Mouse (Mus musculus): ENCODE measurements at regions not wholly inside any gene's neighbourhood (a gene's known extent, or its start where the extent isn't known, plus 50 kb on each side); places are given as distances from the start of the nearest gene placed in this dataset.

DNA sequence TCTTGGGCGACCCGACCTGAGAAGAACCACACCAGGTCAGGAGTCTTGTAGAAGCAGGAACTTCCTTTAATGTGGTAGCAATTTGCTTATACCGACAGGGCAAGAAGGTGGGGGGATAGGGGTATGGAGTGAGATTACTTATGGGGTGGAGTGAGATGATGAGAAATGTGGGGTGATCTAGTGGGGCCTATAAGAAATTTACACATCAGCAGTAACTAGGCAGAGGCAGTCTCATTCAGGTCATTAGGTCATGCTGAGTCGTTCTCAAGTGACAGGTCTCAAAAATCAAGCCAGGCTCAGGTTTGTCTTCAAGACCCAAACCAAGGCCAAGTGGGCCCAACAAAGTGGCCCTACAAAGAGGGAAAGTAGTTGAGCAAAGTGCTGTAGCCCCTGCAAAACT lies 889.1 kb downstream of the 5730522E02Rik start:
- ATAC-seq: no peak
- H3K4me2 ChIP-seq: no peak overlapping the region
- H3K9ac ChIP-seq: no peak overlapping the region
- no peaks in the 10 kb centered on the region for H3K27me3 ChIP-seq (replicated peaks)
- H3K4me1 ChIP-seq: no peaks in the 10 kb centered on the region
- H3K27ac ChIP-seq: no peak overlapping the region
- 71% methylated on average over 4 of the region's 4 CpGs for WGBS (ENCODE audit: insufficient replicate concordance)
- H3K36me3 ChIP-seq: no peaks in the 10 kb centered on the region
- H3K4me3 ChIP-seq: no peak overlapping the region
- no peaks in the 10 kb centered on the region for H3K9me3 ChIP-seq (replicated peaks)

DNA sequence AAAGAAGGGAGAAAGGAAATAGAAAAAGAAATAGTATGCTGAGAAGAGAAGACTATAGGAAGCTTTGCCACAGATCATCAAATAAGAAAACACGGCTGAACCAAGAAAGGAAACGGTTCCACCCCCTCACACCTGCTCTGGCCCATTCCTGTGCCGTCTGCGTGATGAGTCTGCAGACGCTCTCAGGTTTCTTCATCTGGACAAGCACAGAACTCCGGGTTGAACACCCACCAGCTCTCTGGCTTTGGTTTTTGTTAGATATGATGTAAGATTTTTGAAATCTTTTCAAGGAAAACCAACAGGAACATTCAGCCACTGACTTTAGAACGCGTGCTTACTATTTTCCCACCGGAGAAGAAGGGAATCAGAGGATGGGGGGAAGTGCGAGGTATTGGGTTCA lies 895.9 kb downstream of the 5730522E02Rik start:
- H3K4me1 ChIP-seq: no peaks in the 10 kb centered on the region
- no peak overlapping the region for H3K4me3 ChIP-seq
- no peak overlapping the region for H3K4me2 ChIP-seq
- no peak overlapping the region for H3K9ac ChIP-seq
- H3K36me3 ChIP-seq: no peaks in the 10 kb centered on the region
- no peak for ATAC-seq
- no peaks in the 10 kb centered on the region for H3K9me3 ChIP-seq (replicated peaks)
- no peak overlapping the region for H3K27ac ChIP-seq
- 69% methylated on average over 10 of the region's 10 CpGs for WGBS (ENCODE audit: insufficient replicate concordance)
- no peaks in the 10 kb centered on the region for H3K27me3 ChIP-seq (replicated peaks)

DNA sequence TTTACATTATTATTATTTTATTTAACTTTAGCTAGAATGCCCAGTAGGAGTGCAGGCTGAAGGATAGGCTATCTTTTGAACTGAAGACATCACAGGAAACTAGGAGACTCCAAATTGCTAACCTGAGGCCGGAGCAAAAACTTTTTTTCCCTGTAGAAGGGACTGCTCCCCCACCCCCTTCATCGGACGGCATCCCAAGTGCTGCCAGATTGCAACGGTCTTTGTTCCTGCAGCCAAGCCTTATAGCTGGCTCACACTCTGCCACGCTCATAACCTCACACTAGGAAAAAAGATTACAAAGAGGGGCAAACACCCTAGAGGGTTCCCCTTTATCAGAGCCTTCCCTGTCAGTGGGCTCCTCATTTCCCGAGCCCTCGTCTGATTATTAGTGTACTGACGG lies 896.7 kb downstream of the 5730522E02Rik start:
- H3K27ac ChIP-seq: no peak overlapping the region
- no peak for ATAC-seq
- no peak overlapping the region for H3K4me3 ChIP-seq
- H3K36me3 ChIP-seq: no peaks in the 10 kb centered on the region
- H3K27me3 ChIP-seq (replicated peaks): no peaks in the 10 kb centered on the region
- no peaks in the 10 kb centered on the region for H3K4me1 ChIP-seq
- H3K4me2 ChIP-seq: no peak overlapping the region
- no peak overlapping the region for H3K9ac ChIP-seq
- 55% methylated on average over 8 of the region's 8 CpGs for WGBS (ENCODE audit: insufficient replicate concordance)
- H3K9me3 ChIP-seq (replicated peaks): no peaks in the 10 kb centered on the region

- no peak overlapping the region for H3K4me2 ChIP-seq
- no peak for ATAC-seq
These were observed 897.3 kb downstream of the 5730522E02Rik start for GRCm38 (mm10) chr11:25313308-25313707.

GRCm38 (mm10) chr11:25310754-25311153 lies 899.8 kb downstream of the 5730522E02Rik start:
- H3K9me3 ChIP-seq (replicated peaks): no peaks in the 10 kb centered on the region
- H3K36me3 ChIP-seq: no peaks in the 10 kb centered on the region
- H3K27ac ChIP-seq: no peak overlapping the region
- no peaks in the 10 kb centered on the region for H3K27me3 ChIP-seq (replicated peaks)
- ATAC-seq: no peak
- 22% methylated on average over 3 of the region's 3 CpGs for WGBS (ENCODE audit: insufficient replicate concordance)
- H3K4me1 ChIP-seq: no peaks in the 10 kb centered on the region
- H3K4me2 ChIP-seq: no peak overlapping the region
- H3K9ac ChIP-seq: no peak overlapping the region
- no peak overlapping the region for H3K4me3 ChIP-seq

More at GRCm38 (mm10) chr11:25313308-25313707, 897.3 kb downstream of the 5730522E02Rik start:
- Histone ChIP-seq H3K4me3 (no peak overlapping the region), H3K36me3 (no peaks in the 10 kb centered on the region), H3K4me1 (no peaks in the 10 kb centered on the region), H3K27ac (no peak overlapping the region), H3K9ac (no peak overlapping the region), H3K9me3 (replicated peaks) (no peaks in the 10 kb centered on the region), H3K27me3 (replicated peaks) (no peaks in the 10 kb centered on the region)
- WGBS (ENCODE audit: insufficient replicate concordance): 54% methylated on average over 4 of the region's 4 CpGs

DNA sequence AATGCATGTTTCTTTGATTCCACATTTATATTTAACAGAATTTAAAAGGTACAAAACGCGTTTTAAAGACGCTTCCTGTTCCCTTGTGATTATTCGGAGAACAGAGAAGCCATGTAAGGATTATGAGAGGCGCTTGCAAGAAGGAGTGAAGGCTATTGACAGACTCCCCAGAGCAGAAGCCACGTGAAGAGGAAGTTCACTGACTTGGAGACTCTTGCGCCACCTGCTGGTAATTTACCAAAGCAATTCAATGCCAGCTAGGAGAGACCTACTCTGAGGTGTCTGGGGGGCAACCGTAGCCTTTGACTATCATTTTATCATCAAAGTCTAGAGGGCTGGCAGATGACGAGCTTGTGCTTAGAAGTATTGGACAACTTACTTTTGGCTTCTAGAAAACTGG lies 909.4 kb downstream of the 5730522E02Rik start:
- Histone ChIP-seq H3K9me3 (replicated peaks) (no peaks in the 10 kb centered on the region), H3K4me2 (no peak overlapping the region), H3K4me1 (no peaks in the 10 kb centered on the region), H3K4me3 (no peak overlapping the region), H3K36me3 (no peaks in the 10 kb centered on the region), H3K27ac (no peak overlapping the region), H3K9ac (no peak overlapping the region), H3K27me3 (replicated peaks) (no peaks in the 10 kb centered on the region)
- ATAC-seq: no peak
- WGBS (ENCODE audit: insufficient replicate concordance): 13% methylated on average over 9 of the region's 9 CpGs

- Histone ChIP-seq H3K27me3 (replicated peaks) (no peaks in the 10 kb centered on the region), H3K36me3 (no peaks in the 10 kb centered on the region), H3K4me1 (no peaks in the 10 kb centered on the region), H3K9me3 (replicated peaks) (no peaks in the 10 kb centered on the region), H3K4me2 (no peak overlapping the region), H3K9ac (no peak overlapping the region), H3K27ac (no peak overlapping the region), H3K4me3 (no peak overlapping the region)
- no peak for ATAC-seq
- 55% methylated on average over 13 of the region's 13 CpGs for WGBS (ENCODE audit: insufficient replicate concordance)
These were observed 922.2 kb downstream of the 5730522E02Rik start for GRCm38 (mm10) chr11:25288346-25288745.

GRCm38 (mm10) chr11:25287458-25288247 lies 922.9 kb downstream of the 5730522E02Rik start:
- no peaks in the 10 kb centered on the region for H3K4me1 ChIP-seq
- no peaks in the 10 kb centered on the region for H3K9me3 ChIP-seq (replicated peaks)
- 71% methylated on average over 13 of the region's 13 CpGs for whole genome bisulfite sequencing (ENCODE audit: insufficient replicate concordance)
- H3K36me3 ChIP-seq: no peaks in the 10 kb centered on the region
- H3K4me2 ChIP-seq: no peak overlapping the region
- H3K27me3 ChIP-seq (replicated peaks): no peaks in the 10 kb centered on the region
- H3K27ac ChIP-seq: no peak overlapping the region
- H3K4me3 ChIP-seq: no peak overlapping the region
- no peak overlapping the region for H3K9ac ChIP-seq
- ATAC-seq: no peak

GRCm38 (mm10) chr11:25269936-25270540 lies 940.5 kb downstream of the 5730522E02Rik start:
- H3K27ac ChIP-seq: no peak overlapping the region
- no peak for ATAC-seq
- no peaks in the 10 kb centered on the region for H3K27me3 ChIP-seq (replicated peaks)
- H3K36me3 ChIP-seq: no peaks in the 10 kb centered on the region
- H3K4me2 ChIP-seq: no peak overlapping the region
- H3K4me1 ChIP-seq: no peaks in the 10 kb centered on the region
- H3K9me3 ChIP-seq (replicated peaks): no peaks in the 10 kb centered on the region
- H3K4me3 ChIP-seq: no peak overlapping the region
- H3K9ac ChIP-seq: no peak overlapping the region
- WGBS (ENCODE audit: insufficient replicate concordance): 31% methylated on average over 7 of the region's 7 CpGs

- 38% methylated on average over 4 of the region's 4 CpGs for WGBS (ENCODE audit: insufficient replicate concordance)
- no peak for ATAC-seq
- no peak overlapping the region for H3K4me3 ChIP-seq
These were observed 947.7 kb downstream of the 5730522E02Rik start for GRCm38 (mm10) chr11:25262906-25263305.

DNA sequence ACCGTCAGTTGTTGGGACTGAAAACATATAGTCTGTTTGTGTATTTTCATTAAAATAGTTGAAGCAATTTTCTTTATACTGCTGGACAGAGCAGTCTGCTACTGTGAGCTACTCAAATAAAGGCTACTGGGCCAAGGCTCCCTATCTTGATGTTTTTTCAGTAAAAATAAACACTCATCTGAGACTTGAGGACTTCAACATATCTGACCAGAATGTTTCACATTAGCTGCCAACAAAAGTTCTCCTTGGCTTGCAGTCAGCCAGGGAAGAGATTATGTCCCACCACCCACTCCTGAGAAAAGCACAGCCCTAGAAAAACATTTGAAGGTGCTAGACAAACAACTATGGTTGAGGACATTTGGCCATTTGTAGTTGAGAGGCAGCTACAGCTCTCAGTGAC lies 950.9 kb downstream of the 5730522E02Rik start:
- WGBS (ENCODE audit: insufficient replicate concordance): 48% methylated on average over 1 of the region's 1 CpGs
- Histone ChIP-seq H3K9me3 (replicated peaks) (no peaks in the 10 kb centered on the region), H3K27me3 (replicated peaks) (no peaks in the 10 kb centered on the region), H3K9ac (no peak overlapping the region), H3K4me2 (no peak overlapping the region), H3K27ac (no peak overlapping the region), H3K36me3 (no peaks in the 10 kb centered on the region), H3K4me3 (no peak overlapping the region), H3K4me1 (no peaks in the 10 kb centered on the region)
- no peak for ATAC-seq

More at GRCm38 (mm10) chr11:25262906-25263305, 947.7 kb downstream of the 5730522E02Rik start:
- Histone ChIP-seq H3K36me3 (no peaks in the 10 kb centered on the region), H3K4me1 (no peaks in the 10 kb centered on the region), H3K9me3 (replicated peaks) (no peaks in the 10 kb centered on the region), H3K27me3 (replicated peaks) (no peaks in the 10 kb centered on the region), H3K4me2 (no peak overlapping the region), H3K27ac (no peak overlapping the region), H3K9ac (no peak overlapping the region)

- WGBS (ENCODE audit: insufficient replicate concordance): 61% methylated on average over 4 of the region's 4 CpGs
- Histone ChIP-seq H3K27me3 (replicated peaks) (no peaks in the 10 kb centered on the region), H3K36me3 (no peaks in the 10 kb centered on the region), H3K9ac (no peak overlapping the region), H3K4me2 (no peak overlapping the region), H3K4me1 (no peaks in the 10 kb centered on the region), H3K27ac (no peak overlapping the region), H3K9me3 (replicated peaks) (no peaks in the 10 kb centered on the region), H3K4me3 (no peak overlapping the region)
- no peak for ATAC-seq
These were observed 977.1 kb downstream of the 5730522E02Rik start for GRCm38 (mm10) chr11:25233360-25233890.
